Mouse (Mus musculus) spleen, embryonic (tissue): ENCODE measurements around the gene Fam76a.

Experiments
- CTCF ChIA-PET: fragments of 350-600 bp; sonication (Branson Sonifier 250); formaldehyde crosslinking; loops from one replicate; lab custom pipeline; 2022; lab: Charles Lee

Gene Fam76a

DNA sequence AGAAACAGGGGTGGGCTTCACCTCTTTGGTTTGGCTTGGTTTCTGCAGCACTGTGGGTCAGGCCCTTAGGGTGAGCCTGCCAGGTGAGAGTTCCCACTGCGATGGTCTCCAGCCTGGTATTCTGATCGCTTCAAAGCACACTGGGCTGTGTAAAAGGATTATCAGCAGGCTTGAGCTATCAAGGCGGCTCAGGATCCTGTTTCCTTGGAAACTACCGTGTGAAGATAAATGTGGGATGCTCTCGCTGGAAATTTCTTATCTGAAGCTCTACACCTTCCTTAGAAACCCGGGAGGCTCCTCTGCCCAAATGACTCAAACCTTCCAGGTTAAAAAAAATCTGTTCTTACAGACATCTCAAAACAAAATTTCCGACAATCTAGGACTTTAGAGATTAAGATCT is 28.0 kb downstream of the Fam76a start:
- CTCF ChIA-PET: no interaction called here

DNA sequence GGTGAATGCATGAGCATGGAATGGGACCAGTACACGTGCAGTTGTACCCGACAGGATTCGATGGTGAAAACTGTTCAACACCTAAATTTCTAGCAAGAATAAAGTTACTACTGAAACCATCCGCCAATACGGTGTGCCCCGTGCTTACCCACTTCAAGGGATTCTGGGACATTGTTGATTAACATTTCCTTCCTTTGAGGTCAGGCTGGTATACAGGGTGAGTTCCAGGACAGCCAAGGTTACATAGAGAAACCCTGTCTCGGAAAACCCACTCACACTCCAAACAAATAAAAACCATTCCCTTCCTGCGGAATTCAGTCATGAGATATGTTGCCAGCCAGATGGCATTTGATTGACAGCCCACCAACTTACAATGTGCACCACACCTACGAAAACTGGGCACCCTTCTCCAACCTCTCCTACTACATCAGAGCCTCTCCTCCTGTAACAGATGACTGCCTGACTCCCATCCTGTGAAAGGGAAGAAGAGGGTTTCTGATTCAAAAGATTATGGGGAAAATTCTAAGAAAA is 37.4 kb downstream of the Fam76a start:
- CTCF ChIA-PET: no interaction called here

DNA sequence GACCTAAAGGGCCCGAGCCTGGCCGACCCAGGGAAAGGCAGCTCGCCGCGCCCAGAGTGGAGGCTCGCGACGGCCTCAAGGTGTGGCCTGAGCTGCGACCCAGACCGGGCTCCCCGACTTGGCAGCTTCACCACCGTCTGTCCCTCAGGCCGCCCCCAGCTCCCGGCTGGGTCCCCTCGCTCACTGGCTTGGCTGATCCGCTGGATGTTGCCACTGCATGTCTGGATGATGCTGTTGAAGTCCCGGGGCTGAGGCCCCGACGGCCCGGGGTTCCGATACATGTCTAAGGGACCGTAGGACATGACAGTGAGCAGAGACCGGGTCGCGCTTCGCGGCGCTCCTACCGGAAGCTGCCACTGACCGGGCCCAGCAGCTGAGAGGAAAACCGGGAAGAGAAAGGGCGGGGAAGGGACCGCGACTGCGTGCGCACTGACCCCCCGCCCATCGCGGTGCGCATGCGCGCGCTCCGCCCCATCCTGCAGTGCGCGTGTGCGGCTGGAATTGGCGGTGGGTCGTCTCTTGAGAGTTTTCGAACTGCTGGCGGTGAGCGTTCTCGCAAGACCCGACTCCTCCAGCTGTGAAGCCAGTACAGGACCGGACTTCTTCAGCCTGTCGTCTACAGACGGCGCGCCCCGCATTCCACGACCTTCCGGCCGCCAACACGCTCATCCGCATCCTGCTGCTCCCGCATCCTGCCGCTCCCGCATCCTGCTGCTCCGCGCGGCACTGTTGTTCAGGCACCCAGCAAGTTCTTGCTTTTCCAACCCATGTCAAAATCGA is 38.1 kb downstream of the Fam76a start, which contains the start of gene Stx12:
Gene Stx12, minus strand, starts transcription at position 446 of the 780 bp plus-strand sequence.
- CTCF ChIA-PET: no interaction called here

GRCm38 (mm10) chr4:132883561-132884063 is 38.7 kb downstream of the Fam76a start:
- CTCF ChIA-PET: interaction anchor here (0.6 kb wide), 1 partner anchor 79 kb away, joined by 6 read pairs; no protein-coding TSS in a partner anchor

DNA sequence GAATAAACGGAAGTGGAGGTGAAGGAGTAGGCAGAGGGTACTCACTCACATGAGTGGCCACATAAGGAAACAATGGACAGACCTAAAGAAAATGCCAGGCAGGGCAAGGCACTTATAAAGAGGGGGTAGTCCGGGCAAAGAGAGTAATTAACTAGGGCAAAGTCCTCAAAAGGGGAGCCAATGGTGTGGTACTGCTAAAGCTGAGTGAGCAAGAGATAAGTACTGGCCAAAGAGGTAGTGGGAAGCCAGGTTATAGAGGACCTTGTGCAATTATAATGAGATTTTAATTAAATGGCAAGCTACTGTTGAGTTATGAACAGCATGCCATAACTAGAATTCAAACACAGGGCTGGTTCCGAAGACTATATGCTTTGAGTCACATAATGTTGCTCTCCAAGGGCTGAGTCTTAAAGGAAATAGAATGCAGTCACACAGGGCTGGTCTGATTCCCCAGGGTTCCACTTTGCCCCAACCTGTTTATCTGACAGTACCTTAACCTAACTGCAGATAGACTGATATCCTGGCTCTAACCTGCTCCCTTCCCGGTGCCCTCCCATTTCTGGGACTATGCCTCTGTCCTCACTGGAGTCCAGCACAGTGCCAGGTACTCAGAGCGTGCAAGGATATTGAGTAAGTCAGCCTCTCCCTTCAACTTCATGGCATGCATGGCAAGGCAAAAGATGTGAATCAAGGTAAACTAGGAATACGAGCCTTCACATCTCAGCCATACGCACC is 47.8 kb downstream of the Fam76a start:
- CTCF ChIA-PET: no interaction called here

GRCm38 (mm10) chr4:132873481-132874362 is 48.6 kb downstream of the Fam76a start:
- CTCF ChIA-PET: no interaction called here

DNA sequence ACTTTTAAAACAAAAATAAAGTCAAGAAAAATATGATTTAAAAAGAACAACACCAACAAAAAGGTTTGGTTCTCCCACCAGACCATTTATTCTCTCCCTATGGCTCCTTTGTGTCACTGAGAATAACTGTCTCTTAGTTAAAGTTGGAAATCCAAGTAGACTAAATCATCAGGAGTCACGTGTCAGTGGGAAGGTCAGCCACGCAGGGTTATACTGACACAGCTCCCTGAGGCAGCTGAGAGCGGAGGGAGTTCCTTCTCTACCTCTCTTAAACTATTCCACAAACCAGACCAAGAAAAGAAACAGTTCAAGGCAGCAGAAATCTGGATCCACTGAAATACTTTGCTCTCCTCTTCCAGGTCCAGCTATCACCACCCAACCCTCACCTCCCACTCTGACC is 51.2 kb downstream of the Fam76a start:
- CTCF ChIA-PET: interaction anchor here (0.6 kb wide), 1 partner anchor 42 kb away, joined by 3 read pairs; no protein-coding TSS in a partner anchor

GRCm38 (mm10) chr4:132864856-132865255 is 57.5 kb downstream of the Fam76a start:
- CTCF ChIA-PET: interaction anchor here (1.1 kb wide), 1 partner anchor 82 kb away, joined by 3 read pairs; no protein-coding TSS in a partner anchor

DNA sequence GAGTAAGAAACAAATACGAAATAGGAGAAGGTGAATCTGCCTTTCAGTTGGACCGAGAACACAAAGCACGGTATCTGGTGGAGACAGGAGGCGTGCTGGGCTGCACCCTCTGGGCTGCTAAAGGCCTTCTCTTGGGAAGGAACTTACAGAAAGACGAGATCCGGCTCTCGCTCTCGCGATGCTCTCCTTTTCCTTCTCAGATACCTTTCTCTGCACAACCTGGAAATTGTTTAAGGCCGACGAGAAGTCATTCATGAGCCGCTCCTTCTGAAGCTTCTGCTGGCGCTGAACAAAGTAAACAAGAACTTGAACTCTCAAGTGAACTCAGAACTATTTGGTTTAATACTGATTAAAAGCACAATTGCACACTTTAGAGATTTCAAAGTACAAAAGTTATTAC is 59.3 kb downstream of the Fam76a start:
- CTCF ChIA-PET: interaction anchor here (1.0 kb wide), 1 partner anchor 55 kb away, joined by 3 read pairs; no protein-coding TSS in a partner anchor

- CTCF ChIA-PET: interaction anchor here (0.6 kb wide), 2 partner anchors 18 kb away, joined by 3 to 5 read pairs; no protein-coding TSS in a partner anchor
These were observed 61.5 kb downstream of the Fam76a start for GRCm38 (mm10) chr4:132860880-132861279.
